Mouse (Mus musculus) adrenal gland, postnatal 14 days (tissue): ENCODE measurements around the gene Grik4. TPM values are rescaled to one million over a fixed set of nuclear protein-coding genes. Genes with fewer than 3 reads are reported as not detected.

ENCODE experiments used
- DNase-seq: peaks from one replicate; pipeline ENCODE4 v3.0.0; 2021; ENCODE audit warnings: mixed read lengths
- total RNA-seq: library from RNA; stranded (reverse); gene quantifications from 2 replicates; pipeline ENCODE4 v1.2.3, GENCODE M21; 2021

Grik4 gene
- total RNA-seq, 1 experiment from 2014 or later = 1.5 TPM

- no peak for DNase-seq
Observed at GRCm38 (mm10) chr9:42898091-42898591, 46.2 kb downstream of the Grik4 start.

GRCm38 (mm10) chr9:42897361-42898051 is 46.8 kb downstream of the Grik4 start:
- peak; percentile 74 for DNase-seq

DNA sequence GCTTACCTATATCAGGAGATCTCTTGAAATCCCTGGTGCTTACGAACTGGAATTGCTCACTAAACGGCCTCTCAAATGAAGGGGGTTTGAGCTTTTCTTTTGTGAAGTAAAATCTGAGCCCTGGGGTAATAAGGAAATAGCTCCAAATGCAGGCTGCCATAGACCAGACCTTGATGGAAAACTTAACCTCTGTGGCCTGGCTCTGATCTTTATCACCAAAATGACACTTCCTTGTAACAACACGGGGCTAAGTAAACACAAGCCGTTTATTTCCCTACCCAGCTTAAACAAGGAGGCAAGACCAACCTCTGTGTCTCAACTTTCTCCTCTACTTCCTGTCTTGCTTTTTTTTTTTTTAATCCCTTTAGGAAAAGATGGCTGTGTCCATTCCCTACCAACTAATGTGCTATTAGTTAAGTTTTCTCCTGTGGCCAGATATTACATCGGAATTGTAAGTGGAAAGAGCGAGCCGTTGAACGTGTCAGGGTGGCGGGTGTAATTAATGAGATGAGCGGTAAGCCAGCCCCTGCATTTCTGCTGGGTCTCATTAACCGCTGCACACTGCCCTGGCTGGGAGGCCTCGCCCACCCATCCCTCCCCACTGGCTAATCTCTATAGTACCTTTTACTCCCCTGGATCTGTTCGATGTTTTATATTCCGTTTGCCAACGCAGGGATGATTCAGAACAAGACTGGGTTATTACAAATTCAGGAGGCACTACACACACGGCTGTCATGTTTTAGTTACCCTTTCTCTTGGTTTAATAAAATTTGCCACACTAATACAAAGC is 47.7 kb downstream of the Grik4 start:
- DNase-seq = no peak

GRCm38 (mm10) chr9:42892765-42893164 is 51.5 kb downstream of the Grik4 start:
- no peak for DNase-seq

DNA sequence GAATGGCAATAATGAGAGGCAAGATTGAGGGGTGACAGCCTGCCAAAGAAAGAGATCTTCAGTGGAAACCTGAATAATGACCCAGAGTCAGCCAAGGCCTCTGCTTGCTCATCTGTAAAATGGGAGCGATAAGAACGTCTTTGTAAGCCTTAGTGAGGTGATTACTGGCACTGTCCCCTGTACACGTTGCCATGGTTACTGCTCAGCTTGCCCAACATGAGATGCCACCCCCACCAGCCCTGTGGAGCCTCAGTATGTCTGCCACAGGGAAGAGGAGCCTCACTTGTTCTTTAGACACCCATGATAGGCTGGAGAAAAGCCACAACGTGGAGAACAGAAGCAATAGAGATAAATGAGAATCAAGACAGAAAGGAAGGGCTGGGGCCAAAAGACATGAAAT is 56.4 kb downstream of the Grik4 start:
- no peak for DNase-seq

GRCm38 (mm10) chr9:42886112-42886766 is 58.1 kb downstream of the Grik4 start:
- no peak for DNase-seq

DNA sequence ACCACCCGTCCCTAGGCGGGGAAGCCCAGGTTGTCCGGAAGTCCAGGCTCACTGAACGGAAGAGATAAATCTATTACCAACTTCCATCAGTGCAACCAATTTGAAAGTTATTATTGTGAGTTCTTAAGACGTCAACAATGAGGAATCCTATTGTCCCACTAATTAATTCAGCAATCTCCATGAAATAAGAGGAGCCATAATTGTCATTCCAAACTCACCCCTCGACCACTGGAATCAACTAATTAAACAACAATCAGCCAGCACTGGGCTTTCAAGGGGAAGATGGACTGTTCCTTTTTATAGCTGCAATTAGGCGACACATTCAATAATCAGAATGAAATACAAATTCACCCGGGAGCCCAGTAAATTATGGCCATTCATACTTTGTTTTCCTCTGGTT is 58.7 kb downstream of the Grik4 start:
- DNase-seq = no peak

GRCm38 (mm10) chr9:42885123-42885522 is 59.2 kb downstream of the Grik4 start:
- no peak for DNase-seq

GRCm38 (mm10) chr9:42883006-42883759 is 61.1 kb downstream of the Grik4 start:
- peak; percentile 50 for DNase-seq

DNA sequence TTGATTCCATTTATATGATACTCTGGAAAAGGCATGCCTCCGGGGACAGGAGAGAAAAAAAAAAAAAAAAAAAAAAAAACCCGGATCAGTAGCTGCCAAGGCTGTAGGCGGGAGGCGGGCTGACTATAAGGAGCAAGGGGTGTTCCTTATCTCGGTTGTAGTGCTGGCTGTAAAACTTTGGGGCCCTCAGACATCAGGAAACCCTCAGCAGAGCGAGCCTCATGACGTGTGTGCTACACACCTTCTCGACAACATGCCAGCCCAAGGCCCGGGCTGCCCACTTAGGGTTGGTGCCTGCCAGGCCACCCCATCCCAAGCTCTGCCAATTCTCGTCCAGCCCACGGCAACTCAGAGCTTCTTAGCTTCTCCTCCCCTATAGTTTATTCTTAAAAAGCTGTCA is 62.0 kb downstream of the Grik4 start:
- no peak for DNase-seq

DNA sequence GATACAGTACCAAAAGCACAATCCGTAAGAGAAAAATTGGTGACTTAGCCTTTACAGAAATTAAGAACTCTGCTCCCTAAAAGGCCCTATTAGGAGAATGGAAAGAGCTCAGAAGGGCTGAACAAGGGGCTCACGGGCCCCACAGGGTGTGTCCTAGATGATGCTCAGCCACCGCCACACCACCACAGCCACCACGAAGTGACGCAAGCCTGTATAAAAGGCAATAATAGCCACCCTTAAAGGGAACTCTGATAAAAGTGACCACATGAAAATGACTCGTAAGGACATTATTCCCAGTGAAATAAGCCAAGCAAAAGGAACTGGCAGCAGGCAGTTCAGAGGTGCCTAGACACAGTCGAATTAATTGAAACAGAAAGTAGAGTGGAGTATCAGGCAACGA is 63.3 kb downstream of the Grik4 start:
- DNase-seq = no peak

GRCm38 (mm10) chr9:42878401-42878800 is 65.9 kb downstream of the Grik4 start:
- DNase-seq = no peak

- no peak for DNase-seq
Observed at GRCm38 (mm10) chr9:42872885-42873284, 71.4 kb downstream of the Grik4 start.

DNA sequence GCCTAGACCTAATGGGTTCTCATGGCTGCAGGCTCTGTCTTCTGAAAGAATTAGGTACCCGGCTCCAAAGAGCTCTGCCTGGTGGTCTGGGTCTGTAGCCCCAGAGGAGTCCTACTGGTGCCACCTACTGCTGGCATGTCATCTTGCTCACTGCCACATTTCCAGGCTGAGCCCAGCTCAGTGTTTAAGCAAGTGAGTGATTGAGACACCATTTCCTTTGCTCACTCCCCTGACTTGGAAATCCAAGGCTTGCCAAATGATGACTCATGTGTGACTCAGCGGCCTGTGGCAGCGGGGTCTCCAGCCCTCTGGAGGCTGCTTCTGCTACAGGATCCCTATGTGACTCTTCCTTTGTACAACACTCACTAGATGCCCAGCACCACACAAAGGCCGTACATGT is 72.6 kb downstream of the Grik4 start:
- DNase-seq = peak; percentile 84

- no peak for DNase-seq
Observed at GRCm38 (mm10) chr9:42870257-42870656, 74.0 kb downstream of the Grik4 start.

DNA sequence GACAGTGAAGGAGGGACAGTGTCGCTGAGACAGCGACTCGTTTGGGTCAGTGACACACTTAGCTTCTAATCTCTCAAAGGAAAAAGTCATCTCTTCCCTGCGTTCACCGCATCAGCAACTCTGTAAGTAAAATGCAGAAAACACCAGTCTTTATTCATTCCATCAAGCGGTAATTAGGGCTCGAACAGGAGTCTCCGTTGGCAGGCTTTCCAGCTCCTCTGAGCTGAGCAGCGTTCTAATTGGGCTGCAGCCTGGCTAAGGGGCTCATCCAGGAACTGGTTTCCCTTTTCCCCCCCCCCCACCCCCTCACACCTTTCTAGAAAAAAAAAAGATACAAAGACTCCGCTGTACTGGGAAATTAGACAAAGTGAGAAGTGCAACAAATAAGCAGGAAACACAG is 75.8 kb downstream of the Grik4 start:
- no peak for DNase-seq

DNA sequence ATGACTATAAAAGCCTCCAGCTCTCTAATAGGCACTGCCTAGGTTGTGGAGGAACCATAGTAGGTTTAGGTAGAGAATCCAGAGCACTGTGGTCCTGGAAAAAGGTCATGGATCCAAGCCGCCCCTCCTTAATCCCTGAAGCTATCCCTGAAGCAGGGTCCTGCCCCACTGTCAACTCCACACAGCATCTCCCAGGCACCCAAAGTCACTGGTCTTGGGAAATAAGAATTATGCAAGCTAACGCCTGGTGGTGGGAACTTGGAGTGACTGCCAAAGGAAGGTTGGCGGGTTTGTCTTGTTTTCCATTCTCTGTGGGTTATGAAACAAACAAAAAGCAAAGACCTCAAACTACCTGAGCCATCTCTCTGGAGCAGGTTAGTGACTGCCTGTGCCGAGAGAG is 77.6 kb downstream of the Grik4 start:
- no peak for DNase-seq

DNA sequence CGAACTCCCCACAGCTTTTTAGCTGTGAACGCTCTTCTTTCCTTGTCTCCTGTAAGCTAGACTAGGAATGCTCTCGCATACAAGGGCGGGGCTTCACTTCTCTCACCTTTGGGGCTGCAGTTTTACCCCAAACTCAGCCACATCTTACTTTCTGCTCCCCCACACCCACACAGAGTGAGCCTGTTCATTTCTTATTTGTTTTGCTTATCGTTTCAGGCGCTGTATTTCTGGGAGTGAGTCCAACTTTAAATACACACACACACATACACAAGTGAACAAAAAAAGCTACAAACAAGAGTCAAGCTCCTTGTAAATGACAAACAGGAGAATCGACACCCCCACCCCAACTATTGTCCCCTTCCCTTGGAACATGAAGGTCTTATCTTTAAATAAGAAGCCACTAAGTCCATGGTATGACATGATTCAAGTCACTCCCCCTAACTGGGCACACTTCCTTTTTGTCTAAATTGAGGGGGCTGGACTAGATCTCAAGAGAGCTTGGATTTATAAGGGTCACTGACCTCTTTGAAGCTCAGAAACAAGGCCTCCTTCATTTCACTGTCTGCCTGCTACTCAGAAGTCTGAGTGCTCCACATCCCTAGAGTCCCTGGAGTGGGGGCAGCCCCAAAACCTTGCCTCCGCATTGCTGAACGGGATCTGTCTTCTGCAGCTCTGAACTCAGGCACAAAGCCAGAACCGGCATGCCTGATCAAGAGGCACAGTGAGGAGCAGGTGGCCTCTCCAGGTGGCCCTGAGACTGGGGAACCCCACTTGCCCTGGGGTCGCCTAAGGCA is 79.1 kb downstream of the Grik4 start:
- DNase-seq = no peak

GRCm38 (mm10) chr9:42863360-42863759 is 80.9 kb downstream of the Grik4 start:
- no peak for DNase-seq

GRCm38 (mm10) chr9:42861711-42862110 is 82.6 kb downstream of the Grik4 start:
- DNase-seq = no peak

DNA sequence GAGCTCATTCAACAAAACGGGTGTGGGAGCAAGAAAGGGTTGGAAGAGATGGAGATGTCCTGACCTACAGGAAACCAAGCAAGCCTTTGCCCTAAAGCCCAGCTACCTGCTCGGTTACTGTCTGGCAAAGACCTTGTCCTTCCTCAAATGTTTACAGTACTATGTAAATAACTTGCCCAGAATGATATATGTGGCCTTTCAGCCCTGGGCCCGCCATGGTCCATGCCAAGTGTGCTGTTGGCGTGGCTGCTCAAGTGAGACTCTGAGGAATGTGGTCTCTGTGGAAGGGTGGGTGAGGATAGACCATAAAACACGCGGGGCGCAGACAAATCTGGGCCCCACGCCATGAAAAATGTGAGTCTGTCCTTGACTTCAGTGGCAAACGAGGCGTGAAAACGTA is 83.1 kb downstream of the Grik4 start:
- no peak for DNase-seq
